Mouse (Mus musculus) monocyte, adult 2 months (primary cell): ENCODE results near the gene Elf3.
"Not testable (repeated sequence)": the region's sequence is repeated elsewhere in the genome, so short reads cannot be mapped to it uniquely, and the experiment has no call there.

Experiments used
- DNase-seq, 2 experiments: peaks; one replicate each; pipeline ENCODE4 v3.0.0; 2022; ENCODE audit warnings: low spot score in 2 of 2, low read depth in 1 of 2

Elf3 gene

GRCm38 (mm10) chr1:135237131-135237851 is 21.1 kb downstream of the Elf3 start:
- no peak for DNase-seq

GRCm38 (mm10) chr1:135234771-135235170 is 23.6 kb downstream of the Elf3 start:
- no peak for DNase-seq

- DNase-seq = no peak
Measured at GRCm38 (mm10) chr1:135233961-135234360, 24.4 kb downstream of the Elf3 start.

- DNase-seq = not testable (repeated sequence)
Measured at GRCm38 (mm10) chr1:135231878-135232277, 26.5 kb downstream of the Elf3 start.

GRCm38 (mm10) chr1:135227339-135227950 is 30.9 kb downstream of the Elf3 start:
- DNase-seq = no peak

- no peak for DNase-seq
Measured at GRCm38 (mm10) chr1:135224981-135225604, 33.3 kb downstream of the Elf3 start.

GRCm38 (mm10) chr1:135224147-135224546 is 34.2 kb downstream of the Elf3 start:
- no peak for DNase-seq

GRCm38 (mm10) chr1:135217607-135218233 is 40.6 kb downstream of the Elf3 start:
- DNase-seq = no peak

- no peak for DNase-seq
Measured at GRCm38 (mm10) chr1:135213772-135214640, 44.4 kb downstream of the Elf3 start.

GRCm38 (mm10) chr1:135210421-135210820 is 47.9 kb downstream of the Elf3 start:
- no peak for DNase-seq

- no peak for DNase-seq
Measured at GRCm38 (mm10) chr1:135208716-135209115, 49.7 kb downstream of the Elf3 start.

GRCm38 (mm10) chr1:135206586-135207339 is 51.6 kb downstream of the Elf3 start:
- DNase-seq = no peak

- DNase-seq = no peak
Measured at GRCm38 (mm10) chr1:135205257-135205656, 53.1 kb downstream of the Elf3 start.

- no peak for DNase-seq
Measured at GRCm38 (mm10) chr1:135204196-135205126, 53.9 kb downstream of the Elf3 start.
